Mouse (Mus musculus): ENCODE data around the gene Dock7. TPM values are rescaled to one million over a fixed set of nuclear protein-coding genes. Genes with fewer than 3 reads are reported as not detected.

The Dock7 gene
- polyA plus RNA-seq, 1 experiment: 38.0 TPM

GRCm38 (mm10) chr4:99091777-99092176, 28.9 kb downstream of the Dock7 start:
- no peak overlapping the region for H3K4me3 ChIP-seq (replicated peaks; ENCODE audit: extremely low read depth, low read depth, low read length)
- TF ChIP-seq POLR2A (IDR thresholded peaks at IDR 0.05; ENCODE audit: borderline replicate concordance, extremely low read depth, low read depth, low read length): no peak
- no peak for TF ChIP-seq CTCF (IDR thresholded peaks at IDR 0.05; ENCODE audit: insufficient read depth, low read length)
- 92% methylated on average over 3 of the region's 3 CpGs for WGBS
- DNase-seq: no peak
- no peaks in the 10 kb centered on the region; the same call in none of the 2 replicates for H3K4me1 ChIP-seq (ENCODE audit: control insufficient read depth, insufficient read depth, low read length)

GRCm38 (mm10) chr4:99091151-99091701, 29.5 kb downstream of the Dock7 start:
- H3K4me3 ChIP-seq (replicated peaks; ENCODE audit: extremely low read depth, low read depth, low read length): no peak overlapping the region
- TF ChIP-seq POLR2A (IDR thresholded peaks at IDR 0.05; ENCODE audit: borderline replicate concordance, extremely low read depth, low read depth, low read length): no peak
- no peak for TF ChIP-seq CTCF (IDR thresholded peaks at IDR 0.05; ENCODE audit: insufficient read depth, low read length)
- no peak for DNase-seq
- 29% methylated on average over 3 of the region's 3 CpGs for WGBS
- no peaks in the 10 kb centered on the region; the same call in none of the 2 replicates for H3K4me1 ChIP-seq (ENCODE audit: control insufficient read depth, insufficient read depth, low read length)

- Histone ChIP-seq H3K4me1 (ENCODE audit: control insufficient read depth, insufficient read depth, low read length) (no peaks in the 10 kb centered on the region; the same call in none of the 2 replicates), H3K4me3 (replicated peaks; ENCODE audit: extremely low read depth, low read depth, low read length) (no peak overlapping the region)
- TF ChIP-seq POLR2A (IDR thresholded peaks at IDR 0.05; ENCODE audit: borderline replicate concordance, extremely low read depth, low read depth, low read length) (no peak), CTCF (IDR thresholded peaks at IDR 0.05; ENCODE audit: insufficient read depth, low read length) (no peak)
- WGBS: 93% methylated on average over 17 of the region's 17 CpGs
- no peak for DNase-seq
Observed at GRCm38 (mm10) chr4:99087760-99088485, 32.8 kb downstream of the Dock7 start.

- Histone ChIP-seq H3K4me3 (replicated peaks; ENCODE audit: extremely low read depth, low read depth, low read length) (no peak overlapping the region), H3K4me1 (ENCODE audit: control insufficient read depth, insufficient read depth, low read length) (no peaks in the 10 kb centered on the region)
- WGBS: 88% methylated on average over 3 of the region's 3 CpGs
- TF ChIP-seq POLR2A (IDR thresholded peaks at IDR 0.05; ENCODE audit: borderline replicate concordance, extremely low read depth, low read depth, low read length) (no peak), CTCF (IDR thresholded peaks at IDR 0.05; ENCODE audit: insufficient read depth, low read length) (no peak)
- DNase-seq: no peak
Observed at GRCm38 (mm10) chr4:99083862-99084261, 36.9 kb downstream of the Dock7 start.

GRCm38 (mm10) chr4:99081169-99081568, 39.5 kb downstream of the Dock7 start:
- DNase-seq: no peak
- no peak overlapping the region for H3K4me3 ChIP-seq (replicated peaks; ENCODE audit: extremely low read depth, low read depth, low read length)
- 82% methylated on average over 1 of the region's 1 CpGs for WGBS
- TF ChIP-seq POLR2A (IDR thresholded peaks at IDR 0.05; ENCODE audit: borderline replicate concordance, extremely low read depth, low read depth, low read length) (no peak), CTCF (IDR thresholded peaks at IDR 0.05; ENCODE audit: insufficient read depth, low read length) (no peak)
- H3K4me1 ChIP-seq (ENCODE audit: control insufficient read depth, insufficient read depth, low read length): no peaks in the 10 kb centered on the region

- no peaks in the 10 kb centered on the region for H3K4me1 ChIP-seq (ENCODE audit: control insufficient read depth, insufficient read depth, low read length)
- no peak overlapping the region for H3K4me3 ChIP-seq (replicated peaks; ENCODE audit: extremely low read depth, low read depth, low read length)
- no peak for TF ChIP-seq POLR2A (IDR thresholded peaks at IDR 0.05; ENCODE audit: borderline replicate concordance, extremely low read depth, low read depth, low read length)
- TF ChIP-seq CTCF (IDR thresholded peaks at IDR 0.05; ENCODE audit: insufficient read depth, low read length): no peak
- 85% methylated on average over 3 of the region's 3 CpGs for WGBS
- no peak for DNase-seq
Observed at GRCm38 (mm10) chr4:99078005-99078404, 42.7 kb downstream of the Dock7 start.

GRCm38 (mm10) chr4:99068806-99069205, 51.9 kb downstream of the Dock7 start:
- Histone ChIP-seq H3K4me3 (replicated peaks; ENCODE audit: extremely low read depth, low read depth, low read length) (no peak overlapping the region), H3K4me1 (ENCODE audit: control insufficient read depth, insufficient read depth, low read length) (no peaks in the 10 kb centered on the region)
- 75% methylated on average over 6 of the region's 6 CpGs for WGBS
- TF ChIP-seq CTCF (IDR thresholded peaks at IDR 0.05; ENCODE audit: insufficient read depth, low read length): no peak
- no peak for TF ChIP-seq POLR2A (IDR thresholded peaks at IDR 0.05; ENCODE audit: borderline replicate concordance, extremely low read depth, low read depth, low read length)
- DNase-seq: no peak

GRCm38 (mm10) chr4:99064524-99064923, 56.2 kb downstream of the Dock7 start:
- TF ChIP-seq POLR2A (IDR thresholded peaks at IDR 0.05; ENCODE audit: borderline replicate concordance, extremely low read depth, low read depth, low read length): no peak
- TF ChIP-seq CTCF (IDR thresholded peaks at IDR 0.05; ENCODE audit: insufficient read depth, low read length): no peak
- 56% methylated on average over 5 of the region's 5 CpGs for WGBS
- DNase-seq: no peak
- no peak overlapping the region for H3K4me3 ChIP-seq (replicated peaks; ENCODE audit: extremely low read depth, low read depth, low read length)
- H3K4me1 ChIP-seq (ENCODE audit: control insufficient read depth, insufficient read depth, low read length): no peaks in the 10 kb centered on the region

GRCm38 (mm10) chr4:99048581-99048980, 72.1 kb downstream of the Dock7 start:
- WGBS: 58% methylated on average over 2 of the region's 2 CpGs

GRCm38 (mm10) chr4:99046471-99046870, 74.2 kb downstream of the Dock7 start:
- Histone ChIP-seq H3K4me1 (ENCODE audit: control insufficient read depth, insufficient read depth, low read length) (no peaks in the 10 kb centered on the region), H3K4me3 (replicated peaks; ENCODE audit: extremely low read depth, low read depth, low read length) (no peak overlapping the region)
- no peak for DNase-seq
- WGBS: 73% methylated on average over 3 of the region's 3 CpGs
- TF ChIP-seq POLR2A (IDR thresholded peaks at IDR 0.05; ENCODE audit: borderline replicate concordance, extremely low read depth, low read depth, low read length) (no peak), CTCF (IDR thresholded peaks at IDR 0.05; ENCODE audit: insufficient read depth, low read length) (no peak)

More at GRCm38 (mm10) chr4:99048581-99048980, 72.1 kb downstream of the Dock7 start:
- Histone ChIP-seq H3K4me1 (ENCODE audit: control insufficient read depth, insufficient read depth, low read length) (no peaks in the 10 kb centered on the region), H3K4me3 (replicated peaks; ENCODE audit: extremely low read depth, low read depth, low read length) (no peak overlapping the region)
- TF ChIP-seq CTCF (IDR thresholded peaks at IDR 0.05; ENCODE audit: insufficient read depth, low read length): no peak
- TF ChIP-seq POLR2A (IDR thresholded peaks at IDR 0.05; ENCODE audit: borderline replicate concordance, extremely low read depth, low read depth, low read length): no peak
- no peak for DNase-seq
